ENCODE assay signal across 18 mouse cellular contexts in genomic region chr6:82831211-82831610, GRCm38 (mm10). TPM values are rescaled to one million over a fixed set of nuclear protein-coding genes. Genes with fewer than 3 reads are reported as not detected.
DNase-seq lines count a peak whose midpoint lies in the region; ATAC-seq and TF ChIP-seq lines count a peak whose summit lies in the region.
"Had no signal": no experiment of that assay in that cellular context is flagged by ENCODE, and none has a peak within 500 bp of the region (broad histone marks: within the 10 kb centered on the region; RNA-seq: fewer than 3 reads in every experiment).

No protein-coding gene starts in this region.

- no peaks in the 10 kb centered on the region for H3K27me3 ChIP-seq in forebrain, embryonic 14.5 days (replicated peaks; ENCODE audit: control insufficient read depth, insufficient read depth, low read length)
- H3K27me3 ChIP-seq in forebrain, embryonic 11.5 days (ENCODE audit: control insufficient read depth, insufficient read depth, low read length) = no peaks in the 10 kb centered on the region
- no peaks in the 10 kb centered on the region for H3K27me3 ChIP-seq in limb, embryonic 14.5 days (ENCODE audit: control insufficient read depth, insufficient read depth, low read length)
- H3K27me3 ChIP-seq in limb, embryonic 10.5 days (ENCODE audit: low read depth, poor library complexity, severe bottlenecking) = no peaks in the 10 kb centered on the region
- H3K27me3 ChIP-seq in embryonic facial prominence, embryonic 13.5 days = no peaks in the 10 kb centered on the region
- H3K27me3 ChIP-seq: forebrain, embryonic 15.5 days; limb, embryonic 12.5 days; liver, embryonic 15.5 days had no signal

- no peak overlapping the region for H3K4me2 ChIP-seq in forebrain, embryonic 14.5 days (ENCODE audit: low read length)
- H3K4me2 ChIP-seq in forebrain, embryonic 11.5 days (ENCODE audit: low read depth, low read length, severe bottlenecking) = no peak overlapping the region
- H3K4me2 ChIP-seq in limb, embryonic 14.5 days (replicated peaks; ENCODE audit: low read depth, low read length, severe bottlenecking) = no peak overlapping the region
- no peak overlapping the region for H3K4me2 ChIP-seq in embryonic facial prominence, embryonic 13.5 days
- H3K4me2 ChIP-seq: forebrain, embryonic 15.5 days; limb, embryonic 12.5 days; liver, embryonic 15.5 days had no signal

- WGBS in forebrain, embryonic 14.5 days = 36% methylated on average over 1 of the region's 1 CpGs
- WGBS in forebrain, embryonic 11.5 days = 53% methylated on average over 1 of the region's 1 CpGs
- WGBS in limb, embryonic 14.5 days = 15% methylated on average over 1 of the region's 1 CpGs
- 33% methylated on average over 1 of the region's 1 CpGs for WGBS in limb, embryonic 10.5 days
- WGBS in embryonic facial prominence, embryonic 13.5 days = 6% methylated on average over 1 of the region's 1 CpGs

- H3K36me3 ChIP-seq in forebrain, embryonic 14.5 days (ENCODE audit: control insufficient read depth, insufficient read depth, low read length) = no peaks in the 10 kb centered on the region
- no peaks in the 10 kb centered on the region for H3K36me3 ChIP-seq in forebrain, embryonic 11.5 days (ENCODE audit: control insufficient read depth, insufficient read depth, low read length)
- no peaks in the 10 kb centered on the region for H3K36me3 ChIP-seq in limb, embryonic 14.5 days (ENCODE audit: control insufficient read depth, insufficient read depth, low read length)
- no peaks in the 10 kb centered on the region for H3K36me3 ChIP-seq in limb, embryonic 10.5 days
- no peaks in the 10 kb centered on the region for H3K36me3 ChIP-seq in embryonic facial prominence, embryonic 13.5 days
- H3K36me3 ChIP-seq: forebrain, embryonic 15.5 days; limb, embryonic 12.5 days; liver, embryonic 15.5 days had no signal

- H3K9me3 ChIP-seq in forebrain, embryonic 14.5 days (replicated peaks; ENCODE audit: control insufficient read depth, low read length) = no peaks in the 10 kb centered on the region
- H3K9me3 ChIP-seq in forebrain, embryonic 11.5 days (ENCODE audit: control insufficient read depth, low read length) = no peaks in the 10 kb centered on the region
- H3K9me3 ChIP-seq in limb, embryonic 14.5 days (ENCODE audit: control insufficient read depth, low read length) = no peaks in the 10 kb centered on the region
- no peaks in the 10 kb centered on the region for H3K9me3 ChIP-seq in limb, embryonic 10.5 days (replicated peaks)
- H3K9me3 ChIP-seq in embryonic facial prominence, embryonic 13.5 days = no peaks in the 10 kb centered on the region
- H3K9me3 ChIP-seq: forebrain, embryonic 15.5 days; limb, embryonic 12.5 days; liver, embryonic 15.5 days had no signal

- H3K27ac ChIP-seq in forebrain, embryonic 14.5 days (ENCODE audit: low read depth, low read length) = no peak overlapping the region
- no peak overlapping the region for H3K27ac ChIP-seq in forebrain, embryonic 11.5 days (ENCODE audit: low read depth, low read length)
- no peak overlapping the region for H3K27ac ChIP-seq in limb, embryonic 14.5 days (replicated peaks; ENCODE audit: low read depth, low read length)
- no peak overlapping the region for H3K27ac ChIP-seq in limb, embryonic 10.5 days
- 0 out of 2 replicates have a peak overlapping the region, but pooled peaks have one; percentile 7 for H3K27ac ChIP-seq in embryonic facial prominence, embryonic 13.5 days
- H3K27ac ChIP-seq: forebrain, embryonic 15.5 days; limb, embryonic 12.5 days; liver, embryonic 15.5 days had no signal

- H3K9ac ChIP-seq in forebrain, embryonic 14.5 days (ENCODE audit: low read length) = no peak overlapping the region
- H3K9ac ChIP-seq in forebrain, embryonic 11.5 days (ENCODE audit: low read length) = no peak overlapping the region
- H3K9ac ChIP-seq in limb, embryonic 14.5 days (ENCODE audit: low read depth, low read length, severe bottlenecking) = no peak overlapping the region
- H3K9ac ChIP-seq in embryonic facial prominence, embryonic 13.5 days = no peak overlapping the region
- H3K9ac ChIP-seq: forebrain, embryonic 15.5 days; limb, embryonic 12.5 days; liver, embryonic 15.5 days had no signal

- TF ChIP-seq POLR2A in limb, embryonic 14.5 days (IDR thresholded peaks at IDR 0.05; ENCODE audit: borderline replicate concordance, extremely low read depth, insufficient read depth, insufficient read length) = no peak

- peak; percentile 1 for DNase-seq in forebrain, embryonic 14.5 days (ENCODE audit: low spot score)
- no peak for DNase-seq in forebrain, embryonic 11.5 days (ENCODE audit: low spot score)
- DNase-seq in limb, embryonic 14.5 days (ENCODE audit: low spot score) = peak; percentile 34
- DNase-seq in limb, embryonic 10.5 days (ENCODE audit: low spot score) = no peak
- no peak for DNase-seq in kidney, adult 11 months
- no peak for DNase-seq in frontal cortex, adult 2 months (ENCODE audit: extremely low spot score in 1 of 2, low spot score in 1 of 2)
- DNase-seq: adrenal gland, adult 8-10 months; cerebellum, adult 18-20 months; gastrocnemius, postnatal 10 days; kidney, adult 2 months; kidney, postnatal 14 days; midbrain, embryonic 14.5 days; thymus, postnatal 36 days had no signal

- H3K4me1 ChIP-seq in forebrain, embryonic 14.5 days (ENCODE audit: control insufficient read depth, insufficient read depth, low read length) = no peaks in the 10 kb centered on the region
- no peaks in the 10 kb centered on the region for H3K4me1 ChIP-seq in forebrain, embryonic 11.5 days (replicated peaks; ENCODE audit: control insufficient read depth, insufficient read depth, low read length)
- H3K4me1 ChIP-seq in limb, embryonic 14.5 days (ENCODE audit: control insufficient read depth, insufficient read depth, low read length) = no peaks in the 10 kb centered on the region
- H3K4me1 ChIP-seq in limb, embryonic 10.5 days = peaks cover 4% of the 10 kb centered on the region; the same call in 1 of the 2 replicates
- H3K4me1 ChIP-seq in embryonic facial prominence, embryonic 13.5 days = 0 out of 2 replicates have a peak, but pooled peaks cover 4% of the 10 kb centered on the region
- H3K4me1 ChIP-seq: forebrain, embryonic 15.5 days; limb, embryonic 12.5 days; liver, embryonic 15.5 days had no signal

- H3K4me3 ChIP-seq in forebrain, embryonic 14.5 days (ENCODE audit: low read depth, low read length) = no peak overlapping the region
- no peak overlapping the region for H3K4me3 ChIP-seq in forebrain, embryonic 11.5 days (ENCODE audit: low read depth, low read length)
- no peak overlapping the region for H3K4me3 ChIP-seq in limb, embryonic 14.5 days (replicated peaks; ENCODE audit: low read length)
- no peak overlapping the region for H3K4me3 ChIP-seq in limb, embryonic 10.5 days
- H3K4me3 ChIP-seq in embryonic facial prominence, embryonic 13.5 days = no peak overlapping the region
- H3K4me3 ChIP-seq: forebrain, embryonic 15.5 days; limb, embryonic 12.5 days; liver, embryonic 15.5 days had no signal

- no peak for ATAC-seq in forebrain, embryonic 14.5 days
- ATAC-seq in forebrain, embryonic 11.5 days (replicated peaks; ENCODE audit: low FRiP score) = no peak
- no peak for ATAC-seq in limb, embryonic 14.5 days (ENCODE audit: low FRiP score, low read depth)
- ATAC-seq in embryonic facial prominence, embryonic 13.5 days (ENCODE audit: insufficient number of reproducible peaks, insufficient read depth, low FRiP score, low TSS enrichment, low read depth) = no peak
- ATAC-seq: forebrain, embryonic 15.5 days; lung, postnatal 0 days had no signal

RNA-seq across cellular contexts. Expression of gene Hk2, which starts 57.0 kb away (rescaled TPM):
- 4.9 and 5.5 TPM in 2 replicates for polyA plus RNA-seq in forebrain, embryonic 14.5 days (2014; fragmentation: Nextera tagmentation; extraction: Ambion mirVana)
- 21.7 and 23.1 TPM in 2 replicates for polyA plus RNA-seq in forebrain, embryonic 11.5 days (2014; fragmentation: Nextera tagmentation; extraction: Ambion mirVana)
- 13.4 and 14.2 TPM in 2 replicates for polyA plus RNA-seq in limb, embryonic 14.5 days (2012; rRNA removed)
- 17.4 and 18.5 TPM in 2 replicates for polyA plus RNA-seq in limb, embryonic 14.5 days (2014; fragmentation: Nextera tagmentation; extraction: Ambion mirVana)
- 27.5 and 35.9 TPM in 2 replicates for polyA plus RNA-seq in limb, embryonic 10.5 days (2016; fragmentation: Nextera tagmentation; extraction: Ambion mirVana)
- 20.5 and 21.8 TPM in 2 replicates for polyA plus RNA-seq in embryonic facial prominence, embryonic 13.5 days (2015; fragmentation: Nextera tagmentation; extraction: Ambion mirVana)
- 2.6 and 2.9 TPM in 2 replicates for polyA plus RNA-seq in frontal cortex, adult 2 months (2012; rRNA removed)

Comparison
In these comparisons a context has a peak if more than half of its experiments do, and no peak if none do; other contexts are left out.
1. DNase-seq: peak in forebrain, embryonic 14.5 days (single experiment) and limb, embryonic 14.5 days (single experiment); none in forebrain, embryonic 11.5 days (single experiment), limb, embryonic 10.5 days (single experiment), kidney, adult 11 months (single experiment) and frontal cortex, adult 2 months (0 of 2).